Comparison of ENCODE assay signal across 8 mouse cellular contexts in genomic region chr8:69395050-69395789, GRCm38 (mm10). TPM values are rescaled to one million over a fixed set of nuclear protein-coding genes. Genes with fewer than 3 reads are reported as not detected.
DNase-seq lines count a peak whose midpoint lies in the region; ATAC-seq lines count a peak whose summit lies in the region.

No protein-coding gene starts in this region.

- 1% methylated on average over 26 of the region's 26 CpGs for WGBS in forebrain, embryonic 12.5 days
- 1% methylated on average over 26 of the region's 26 CpGs for WGBS in heart, embryonic 16.5 days
- 1% methylated on average over 26 of the region's 26 CpGs for WGBS in liver, embryonic 13.5 days (ENCODE audit: insufficient replicate concordance)
- WGBS in stomach, embryonic 14.5 days = 1% methylated on average over 26 of the region's 26 CpGs

- H3K36me3 ChIP-seq in forebrain, embryonic 12.5 days (replicated peaks) = peaks cover 25% of the 10 kb centered on the region
- H3K36me3 ChIP-seq in heart, embryonic 16.5 days (ENCODE audit: control insufficient read depth, insufficient read depth) = 0 out of 2 replicates have a peak, but pooled peaks cover 5% of the 10 kb centered on the region
- no peaks in the 10 kb centered on the region for H3K36me3 ChIP-seq in liver, embryonic 13.5 days
- H3K36me3 ChIP-seq in stomach, embryonic 14.5 days (ENCODE audit: control insufficient read depth, insufficient read depth, low read length) = no peaks in the 10 kb centered on the region

- peak overlapping the region; percentile 71 for H3K4me3 ChIP-seq in forebrain, embryonic 12.5 days (replicated peaks)
- H3K4me3 ChIP-seq in heart, embryonic 16.5 days (ENCODE audit: low read length) = peak overlapping the region; percentile 93
- H3K4me3 ChIP-seq in liver, embryonic 13.5 days (replicated peaks) = peak overlapping the region; percentile 63
- peak overlapping the region; percentile 64 for H3K4me3 ChIP-seq in stomach, embryonic 14.5 days (ENCODE audit: low read depth, low read length)

- peak; percentile 99 for ATAC-seq in forebrain, embryonic 12.5 days (ENCODE audit: low FRiP score)
- peak; percentile 98 for ATAC-seq in heart, embryonic 16.5 days (replicated peaks; ENCODE audit: extremely low read depth, insufficient read depth, low FRiP score)
- peak; percentile 89 for ATAC-seq in liver, embryonic 13.5 days (ENCODE audit: low read depth)
- peak; percentile 96 for ATAC-seq in stomach, embryonic 14.5 days (ENCODE audit: insufficient number of reproducible peaks, insufficient read depth, low FRiP score, low read depth)

- H3K27me3 ChIP-seq in forebrain, embryonic 12.5 days = no peaks in the 10 kb centered on the region
- no peaks in the 10 kb centered on the region for H3K27me3 ChIP-seq in heart, embryonic 16.5 days (ENCODE audit: control insufficient read depth, insufficient read depth, low read length)
- no peaks in the 10 kb centered on the region for H3K27me3 ChIP-seq in liver, embryonic 13.5 days
- no peaks in the 10 kb centered on the region for H3K27me3 ChIP-seq in stomach, embryonic 14.5 days (ENCODE audit: control insufficient read depth, insufficient read depth, low read length)

- peaks cover 18% of the 10 kb centered on the region for H3K9me3 ChIP-seq in forebrain, embryonic 12.5 days
- no peaks in the 10 kb centered on the region for H3K9me3 ChIP-seq in heart, embryonic 16.5 days (replicated peaks; ENCODE audit: control insufficient read depth, low read length)
- H3K9me3 ChIP-seq in liver, embryonic 13.5 days (replicated peaks) = no peaks in the 10 kb centered on the region
- peaks cover 3% of the 10 kb centered on the region; the same call in 1 of the 2 replicates for H3K9me3 ChIP-seq in stomach, embryonic 14.5 days (ENCODE audit: control insufficient read depth, low read depth, low read length)

- DNase-seq in CD8-positive naive resting alpha-beta T cell, adult 2 months (ENCODE audit: low read depth in 2 of 2, low spot score in 2 of 2) = peak; percentile 63 to 75
- peak; percentile 62 for DNase-seq in c-Kit-positive CD71-negative TER-119-negative erythroid progenitor cells, embryonic 14.5 days (ENCODE audit: low read depth)
- DNase-seq in kidney, postnatal 25 days = peak; percentile 94 to 95
- peak; percentile 66 for DNase-seq in liver, embryonic 13.5 days
- DNase-seq in natural killer cell, adult 2 months (ENCODE audit: low spot score in 2 of 2) = peak; percentile 71 to 77

- peak overlapping the region; percentile 62 for H3K4me2 ChIP-seq in forebrain, embryonic 12.5 days
- peak overlapping the region; percentile 84 for H3K4me2 ChIP-seq in heart, embryonic 16.5 days (ENCODE audit: low read depth, low read length)
- peak overlapping the region; percentile 69 for H3K4me2 ChIP-seq in liver, embryonic 13.5 days
- H3K4me2 ChIP-seq in stomach, embryonic 14.5 days (replicated peaks; ENCODE audit: low read depth, low read length) = peak overlapping the region; percentile 50

- peak overlapping the region; percentile 91 for H3K9ac ChIP-seq in forebrain, embryonic 12.5 days
- peak overlapping the region; percentile 97 for H3K9ac ChIP-seq in heart, embryonic 16.5 days (ENCODE audit: low read length)
- H3K9ac ChIP-seq in liver, embryonic 13.5 days = peak overlapping the region; percentile 69
- peak overlapping the region; percentile 72 for H3K9ac ChIP-seq in stomach, embryonic 14.5 days (replicated peaks; ENCODE audit: low read depth, low read length)

- peaks cover 12% of the 10 kb centered on the region for H3K4me1 ChIP-seq in forebrain, embryonic 12.5 days
- peaks cover 11% of the 10 kb centered on the region for H3K4me1 ChIP-seq in heart, embryonic 16.5 days (ENCODE audit: control insufficient read depth, insufficient read depth, low read length)
- H3K4me1 ChIP-seq in liver, embryonic 13.5 days (replicated peaks) = peaks cover 20% of the 10 kb centered on the region
- peaks cover 3% of the 10 kb centered on the region; the same call in 1 of the 2 replicates for H3K4me1 ChIP-seq in stomach, embryonic 14.5 days (ENCODE audit: control insufficient read depth, insufficient read depth, low read length)

- peak overlapping the region; percentile 97 for H3K27ac ChIP-seq in forebrain, embryonic 12.5 days
- peak overlapping the region; percentile 99 for H3K27ac ChIP-seq in heart, embryonic 16.5 days (ENCODE audit: low read length)
- H3K27ac ChIP-seq in liver, embryonic 13.5 days = peak overlapping the region; percentile 30
- H3K27ac ChIP-seq in stomach, embryonic 14.5 days (ENCODE audit: low read length) = peak overlapping the region; percentile 93

RNA-seq across cellular contexts. Expression of gene Gm9495, which starts 58.1 kb away (rescaled TPM):
- polyA plus RNA-seq in forebrain, embryonic 12.5 days (2016; fragmentation: Nextera tagmentation; extraction: Ambion mirVana) = 0.09 TPM in 1 of 2 replicates, not detected in the other
- polyA plus RNA-seq in heart, embryonic 16.5 days (2015; fragmentation: Nextera tagmentation; extraction: Ambion mirVana) = not detected in 2 replicates
- not detected in 2 replicates for polyA plus RNA-seq in liver, embryonic 13.5 days (2015; fragmentation: Nextera tagmentation; extraction: Ambion mirVana)
- not detected in 2 replicates for polyA plus RNA-seq in stomach, embryonic 14.5 days (2014; fragmentation: Nextera tagmentation; extraction: Ambion mirVana)

Comparison
In these comparisons a context has a peak if more than half of its experiments do, and no peak if none do; other contexts are left out.
1. Peak in every context shown above with its lines: DNase-seq, ATAC-seq, H3K4me3 ChIP-seq and H3K27ac ChIP-seq.
2. H3K27ac ChIP-seq: peak in every context shown above with its lines; median percentile 99 in heart, embryonic 16.5 days; 97 in forebrain, embryonic 12.5 days; 93 in stomach, embryonic 14.5 days; 30 in liver, embryonic 13.5 days.